Mouse (Mus musculus) CH12.LX (cell line): ENCODE results near the gene Mok. TPM values are rescaled to one million over a fixed set of nuclear protein-coding genes. Genes with fewer than 3 reads are reported as not detected.

Source experiments
- DNase-seq: peaks from one replicate; pipeline ENCODE4 v3.0.0-alpha.2; 2013; ENCODE audit errors: extremely low read depth
- H3K27ac ChIP-seq: 2 replicates; pipeline ENCODE4 v1.5.1; 2012; ENCODE audit warnings: low read depth, mild to moderate bottlenecking, control low read depth, moderate library complexity; ENCODE audit not compliant: insufficient read depth
- H3K27me3 ChIP-seq: replicated peaks from 2 replicates; pipeline ENCODE3; 2012; ENCODE audit warnings: inconsistent platforms
- H3K36me3 ChIP-seq, 2 experiments: replicated peaks in 1 of 2; 2 replicates each; pipeline versions ENCODE3 to v1.6.1; 2012; ENCODE audit warnings: inconsistent platforms in 1 of 2, low read length in 1 of 2, mild to moderate bottlenecking in 1 of 2, mixed read lengths in 1 of 2, moderate library complexity in 1 of 2; ENCODE audit not compliant: control insufficient read depth in 1 of 2, insufficient read depth in 1 of 2
- H3K4me1 ChIP-seq, 2 experiments: 2 replicates each; pipeline ENCODE4 v1.6.1; 2012; ENCODE audit warnings: inconsistent platforms in 1 of 2, moderate library complexity in 1 of 2; ENCODE audit not compliant: insufficient read depth in 2 of 2, control insufficient read depth in 1 of 2
- H3K4me2 ChIP-seq: 2 replicates; pipeline ENCODE4 v1.6.1; 2012; ENCODE audit warnings: low read depth, mild to moderate bottlenecking, control low read depth; ENCODE audit not compliant: poor library complexity, insufficient read depth, severe bottlenecking
- H3K4me3 ChIP-seq, 3 experiments: fragments of 150-350 bp in 1 of 3; sonication (generic) in 1 of 3; replicated peaks in 1 of 3; 2 replicates each; pipeline versions ENCODE3 to v1.5.1; 2011 to 2012; ENCODE audit warnings: low read depth in 2 of 3, low read length in 2 of 3, mild to moderate bottlenecking in 2 of 3, moderate library complexity in 2 of 3, control low read depth in 1 of 3, improper control_type of control experiment in 1 of 3, inconsistent platforms in 1 of 3, mixed read lengths in 1 of 3; ENCODE audit not compliant: poor library complexity in 1 of 3
- H3K79me2 ChIP-seq: replicated peaks from 2 replicates; pipeline ENCODE4 v1.6.1; 2012; ENCODE audit warnings: mild to moderate bottlenecking, moderate library complexity; ENCODE audit not compliant: control insufficient read depth, poor library complexity, insufficient read depth, severe bottlenecking; ENCODE audit errors: extremely low read depth
- H3K9ac ChIP-seq: 2 replicates; pipeline ENCODE4 v1.6.1; 2012; ENCODE audit warnings: low read depth, mild to moderate bottlenecking, control low read depth, moderate library complexity; ENCODE audit not compliant: insufficient read depth
- H3K9me3 ChIP-seq: replicated peaks from 2 replicates; pipeline ENCODE3; 2012; ENCODE audit warnings: low read length, inconsistent platforms, mixed read lengths
- CTCF ChIP-seq, 2 experiments: IDR thresholded peaks in 1 of 2; conservative IDR thresholded peaks in 1 of 2; 2 replicates each; pipeline ENCODE4 v1.5.1; 2011 to 2012; ENCODE audit warnings: low read depth in 2 of 2, low read length in 2 of 2, improper control_type of control experiment in 1 of 2, inconsistent platforms in 1 of 2, mild to moderate bottlenecking in 1 of 2, moderate library complexity in 1 of 2
- ELF1 ChIP-seq: IDR thresholded peaks from 2 replicates; pipeline ENCODE4 v1.6.1; 2014; ENCODE audit warnings: low read depth, mild to moderate bottlenecking, inconsistent platforms, low read length, improper control_type of control experiment
- EP300 ChIP-seq: IDR thresholded peaks from 2 replicates; pipeline ENCODE4 v1.6.1; 2011; ENCODE audit warnings: low read length, improper control_type of control experiment
- IRF4 ChIP-seq: IDR thresholded peaks from 2 replicates; pipeline ENCODE4 v1.6.1; 2014; ENCODE audit warnings: low read depth, mild to moderate bottlenecking, inconsistent platforms, low read length, improper control_type of control experiment
- KAT2A ChIP-seq: IDR thresholded peaks from 2 replicates; pipeline ENCODE4 v1.6.1; 2012; ENCODE audit warnings: low read length, improper control_type of control experiment, inconsistent platforms; ENCODE audit not compliant: insufficient replicate concordance
- MAFK ChIP-seq: IDR thresholded peaks from 2 replicates; pipeline ENCODE4 v1.6.1; 2011; ENCODE audit warnings: low read length, improper control_type of control experiment; ENCODE audit not compliant: insufficient replicate concordance
- MXI1 ChIP-seq: IDR thresholded peaks from 2 replicates; pipeline ENCODE4 v1.6.1; 2011; ENCODE audit warnings: mild to moderate bottlenecking, low read depth, low read length, improper control_type of control experiment
- MYC ChIP-seq: IDR thresholded peaks from 2 replicates; pipeline ENCODE4 v1.6.1; 2011; ENCODE audit warnings: low read depth, mild to moderate bottlenecking, improper control_type of control experiment, low read length
- RCOR1 ChIP-seq: conservative IDR thresholded peaks from 2 replicates; pipeline ENCODE4 v1.6.1; 2012; ENCODE audit warnings: low read depth, mild to moderate bottlenecking, inconsistent platforms, low read length, improper control_type of control experiment
- TBP ChIP-seq: conservative IDR thresholded peaks from 2 replicates; pipeline ENCODE4 v1.6.1; 2011; ENCODE audit warnings: low read depth, low read length, improper control_type of control experiment
- USF2 ChIP-seq: conservative IDR thresholded peaks from 2 replicates; pipeline ENCODE4 v1.6.1; 2011; ENCODE audit warnings: low read depth, low read length, improper control_type of control experiment
- ZC3H11A ChIP-seq: IDR thresholded peaks from 2 replicates; pipeline ENCODE4 v1.6.1; 2012; ENCODE audit warnings: low read depth, mild to moderate bottlenecking, inconsistent platforms, low read length, improper control_type of control experiment
- ZKSCAN1 ChIP-seq: IDR thresholded peaks from 2 replicates; pipeline ENCODE4 v1.6.1; 2012; ENCODE audit warnings: low read depth, inconsistent platforms, low read length, improper control_type of control experiment, borderline replicate concordance
- ZNF384 ChIP-seq: IDR thresholded peaks from 2 replicates; pipeline ENCODE4 v1.6.1; 2012; ENCODE audit warnings: low read depth, low read length, improper control_type of control experiment, inconsistent platforms
- dilution Hi-C: fragments of 300-500 bp; cut with MboI; formaldehyde crosslinking; loops from 2 replicates; pipeline ENCODE4 v1.14.3; 2020; ENCODE audit warnings: low sequenced_read_pairs; ENCODE audit not compliant: extremely low pct_unique_long_range_greater_than_20kb, extremely low pct_ligation_motif_present
- in situ Hi-C: fragments of 300-500 bp; cut with MboI; formaldehyde crosslinking; loops from 3 replicates; pipeline ENCODE4 v1.14.3; 2019; ENCODE audit warnings: low sequenced_read_pairs, low pct_ligation_motif_present, low pct_unique_long_range_greater_than_20kb, mixed read lengths
- polyA plus RNA-seq: library from polyadenylated mRNA; unstranded; fragments of >175 nt; gene quantifications from 2 replicates; pipeline ENCODE4 v1.2.1, GENCODE M21; 2012; ENCODE audit warnings: low read depth; ENCODE audit not compliant: insufficient read length
- total RNA-seq, 2 experiments: library from RNA; depleted of rRNA; stranded (reverse); fragments of 300-350 nt in 1 of 2; fragments of >200 nt in 1 of 2; gene quantifications; 2 replicates each; pipeline ENCODE4 v1.2.3; 2012 to 2014

Mok gene
- total and polyA plus RNA-seq, 3 experiments: 7.1 to 11.0 (median 9.8) TPM

DNA sequence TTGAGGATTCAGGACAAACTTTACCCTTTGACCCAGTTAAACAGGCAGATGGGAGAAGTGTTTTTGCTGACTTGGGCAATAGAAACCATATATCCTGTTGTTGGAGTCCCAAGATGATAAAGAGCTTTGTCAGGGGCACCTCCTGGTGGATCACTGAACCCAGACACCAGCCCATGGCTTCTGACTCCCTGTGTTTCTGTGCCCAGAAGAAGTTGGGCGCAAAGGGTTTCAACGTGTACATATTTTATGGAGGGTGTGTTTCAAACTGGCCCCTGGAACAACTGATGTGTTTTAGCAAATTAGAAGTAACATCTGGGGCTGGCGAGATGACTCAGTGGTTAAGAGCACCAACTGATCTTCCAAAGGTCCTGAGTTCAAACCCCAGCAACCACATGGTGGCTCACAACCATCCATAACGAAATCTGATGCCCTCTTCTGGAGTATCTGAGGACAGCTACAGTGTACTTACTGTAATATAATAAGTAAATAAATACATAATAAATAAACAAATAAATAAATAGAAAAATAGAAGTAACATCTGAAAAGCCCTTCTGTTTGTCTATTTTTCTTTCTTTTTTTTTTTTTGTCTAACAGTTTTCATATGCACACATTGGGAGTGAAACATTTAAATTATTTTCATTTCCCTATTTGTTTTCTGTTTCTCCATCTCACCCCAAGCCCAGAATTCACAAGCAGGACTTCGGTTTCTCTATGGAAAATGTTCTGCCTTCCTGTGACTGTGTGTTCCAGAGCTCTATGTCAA is 1.2 kb upstream of the Mok start:
- Histone ChIP-seq H3K4me3 (no peak overlapping the region), H3K79me2 (no peaks in the 10 kb centered on the region), H3K9ac (no peak overlapping the region), H3K27me3 (peaks cover 10% of the 10 kb centered on the region), H3K4me2 (no peak overlapping the region; the same call in 1 of the 2 replicates), H3K27ac (no peak overlapping the region), H3K4me1 (peaks cover 3 to 37% of the 10 kb centered on the region in 2 experiments; a peak in 2 of 4 replicates), H3K36me3 (no peaks in the 10 kb centered on the region), H3K9me3 (no peaks in the 10 kb centered on the region)
- dilution Hi-C loops (no loop called here), in situ Hi-C loops (loop anchor here (5.0 to 10.0 kb wide), 3 partner anchors 107 to 425 kb away; partner anchors contain the start of gene Wdr20)
- DNase-seq: no peak
- TF ChIP-seq KAT2A: no peak
- TF ChIP-seq MYC: peak; percentile 38; the same call in 1 of the 2 replicates
- peak; percentile 73 for TF ChIP-seq ZNF384
- peak in 1 of 2 experiments; percentile 34; a peak in 2 of 4 replicates for TF ChIP-seq CTCF (conservative IDR thresholded peaks at IDR 0.05 in 1 of 2, IDR thresholded peaks at IDR 0.05 in 1 of 2; ENCODE audit: low read depth in 2 of 2, low read length in 2 of 2)
- peak; percentile 28; the same call in 1 of the 2 replicates for TF ChIP-seq MAFK
- no peak for TF ChIP-seq ELF1
- TF ChIP-seq RCOR1: 0 out of 2 replicates have a peak, but pooled peaks have one; percentile 47
- TF ChIP-seq MXI1: 0 out of 2 replicates have a peak, but pooled peaks have one; percentile 40
- peak; percentile 54 for TF ChIP-seq IRF4
- no peak for TF ChIP-seq TBP
- peak; percentile 67 for TF ChIP-seq EP300
- TF ChIP-seq ZC3H11A: no peak

DNA sequence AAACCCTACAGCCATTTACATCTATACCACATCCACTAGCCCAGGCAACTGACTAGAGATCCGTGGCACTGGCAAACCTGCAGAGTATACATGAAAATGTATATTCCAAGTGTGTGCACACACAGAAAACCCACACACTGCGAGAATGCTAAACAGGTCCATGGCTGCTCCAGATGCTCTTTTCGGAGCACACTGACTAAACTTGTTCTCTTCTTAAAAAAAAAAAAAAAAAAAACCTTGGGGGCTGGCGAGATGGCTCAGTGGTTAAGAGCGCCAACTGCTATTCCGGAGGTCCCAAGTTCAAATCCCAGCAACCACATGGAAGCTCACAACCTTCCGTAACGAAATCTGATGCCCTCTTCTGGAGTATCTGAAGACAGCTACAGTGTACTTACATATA is 2.9 kb downstream of the Mok start:
- in situ Hi-C loops: no loop called here
- Histone ChIP-seq H3K4me3 (no peak overlapping the region), H3K4me2 (no peak overlapping the region), H3K4me1 (peaks cover 0 to 34% of the 10 kb centered on the region in 2 experiments; a peak in 2 of 4 replicates), H3K36me3 (no peaks in the 10 kb centered on the region), H3K27me3 (peaks cover 10% of the 10 kb centered on the region), H3K27ac (no peak overlapping the region), H3K9ac (no peak overlapping the region), H3K9me3 (no peaks in the 10 kb centered on the region), H3K79me2 (no peaks in the 10 kb centered on the region)
- dilution Hi-C loops: no loop called here
- TF ChIP-seq MAFK (no peak), ZKSCAN1 (no peak), USF2 (no peak)
- no peak for DNase-seq
